Mouse (Mus musculus): ENCODE data around the gene Sik2.

GRCm38 (mm10) chr9:50969266-50969665 is 39.6 kb downstream of the Sik2 start:
- no peak for TF ChIP-seq CTCF (IDR thresholded peaks at IDR 0.05; ENCODE audit: extremely low read depth, insufficient read length, insufficient replicate concordance, low read depth, low read length)
- TF ChIP-seq POLR2A (IDR thresholded peaks at IDR 0.05; ENCODE audit: low read depth, low read length) = no peak

All from small intestine, adult 2 months (tissue).